Mouse (Mus musculus): Measurements from ENCODE around the gene Armc10.
"Not testable (repeated sequence)": the region's sequence is repeated elsewhere in the genome, so short reads cannot be mapped to it uniquely, and the experiment has no call there.

Armc10 gene

DNA sequence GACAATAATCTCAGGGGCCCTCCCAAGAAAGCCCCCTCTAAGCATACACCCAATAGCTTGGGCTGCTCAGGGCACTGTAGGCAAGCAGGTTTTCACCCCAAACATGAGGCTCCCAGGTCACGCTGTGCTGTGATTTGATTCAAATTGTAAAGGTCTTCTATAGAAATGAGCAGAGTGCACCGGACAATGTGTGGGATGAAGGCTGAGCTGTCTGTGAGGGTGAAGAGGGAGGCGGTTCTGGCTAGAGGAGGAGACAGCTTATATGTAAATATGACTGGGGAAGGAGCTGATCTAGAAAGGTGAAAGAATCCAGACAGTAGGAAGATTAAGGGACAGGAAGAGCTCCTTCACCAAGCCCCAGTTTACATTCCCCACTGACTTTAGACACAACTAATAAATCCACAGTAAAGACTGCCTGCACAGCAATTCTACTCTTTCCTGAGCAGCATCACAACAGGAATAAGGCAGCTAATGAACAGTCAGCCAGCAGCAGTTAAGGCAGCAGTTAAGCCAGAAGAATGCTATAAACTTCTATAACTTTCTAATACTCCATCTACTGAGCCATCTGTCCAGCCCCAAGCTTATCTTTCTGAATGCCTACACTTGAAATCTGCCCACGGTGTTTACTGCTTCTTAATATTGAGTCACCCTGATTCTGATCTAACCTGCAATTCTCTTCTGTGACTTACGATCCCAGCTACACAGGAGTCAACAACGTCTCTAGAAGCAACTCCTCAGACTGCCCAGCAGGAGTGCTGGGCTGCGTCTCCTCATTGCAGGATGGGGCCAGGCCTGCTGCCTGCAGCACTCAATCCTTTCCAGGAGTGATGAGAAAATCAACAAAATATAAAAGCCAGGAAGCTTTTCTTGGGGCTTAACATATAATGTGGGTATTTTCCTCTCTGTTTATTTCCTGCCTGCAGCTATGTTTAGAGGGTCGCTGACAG, 21.9 kb downstream of the Armc10 start:
- DNase-seq (ENCODE audit: low read depth): no peak

DNA sequence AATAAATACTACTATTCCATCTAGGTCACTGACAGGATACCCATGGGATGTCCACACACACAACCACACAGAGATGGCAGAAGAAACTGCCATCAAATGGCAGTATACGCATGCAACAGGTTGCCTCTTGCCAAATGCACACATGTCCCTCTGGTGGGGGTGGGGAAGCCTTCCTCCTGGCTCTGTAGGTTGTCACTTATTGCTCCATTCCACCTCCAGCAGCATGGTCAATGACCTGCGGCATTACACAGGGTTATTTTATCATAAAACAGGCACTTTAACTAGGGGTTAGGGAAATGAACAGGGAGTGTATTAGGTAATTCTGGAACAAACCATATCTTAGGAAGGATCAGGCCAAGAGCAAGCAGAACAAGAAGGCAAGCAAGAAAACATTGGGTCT, 23.7 kb downstream of the Armc10 start:
- DNase-seq (ENCODE audit: low read depth): no peak

DNA sequence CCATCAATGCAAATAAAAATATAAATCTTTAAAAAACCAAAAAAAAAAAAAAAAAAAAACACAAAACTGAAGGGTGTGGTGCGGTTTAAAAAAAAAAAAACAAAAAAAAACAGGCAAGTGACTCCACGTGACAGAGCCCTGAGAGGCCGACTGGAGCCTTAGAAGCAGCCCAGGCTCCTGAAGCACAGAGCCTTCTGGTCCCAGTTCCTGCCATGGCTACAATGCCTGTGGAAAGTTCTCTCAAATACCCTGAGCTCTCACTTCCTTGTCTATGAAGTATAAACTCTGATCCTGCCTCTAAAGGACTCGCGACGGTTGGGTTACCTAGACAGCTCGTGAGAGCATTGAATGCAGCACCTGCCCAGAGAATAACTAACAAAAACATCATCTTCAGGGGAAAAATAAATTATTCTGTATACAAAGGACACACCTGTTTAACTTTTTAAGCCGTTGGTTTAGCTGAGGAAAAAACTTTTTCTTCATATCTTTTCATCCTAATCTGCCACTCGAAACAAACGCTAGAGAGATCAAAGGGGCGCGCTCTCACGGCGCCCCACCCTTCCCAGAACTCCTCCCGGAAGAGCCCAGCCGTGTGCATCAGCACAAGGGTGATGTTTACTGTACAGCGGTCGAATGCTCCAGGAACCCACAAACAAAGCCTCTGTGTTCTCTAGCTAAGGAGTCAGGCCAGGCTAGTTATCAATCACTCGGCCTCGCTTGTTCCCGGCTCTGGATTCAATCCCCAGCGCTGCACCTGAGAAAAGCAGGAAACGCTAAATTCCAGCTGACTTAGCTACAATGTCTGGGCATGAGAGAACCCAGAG, 27.4 kb downstream of the Armc10 start:
- DNase-seq (ENCODE audit: low read depth): no peak

GRCm38 (mm10) chr5:21673742-21674141, 28.1 kb downstream of the Armc10 start:
- no peak for DNase-seq (ENCODE audit: low read depth)

DNA sequence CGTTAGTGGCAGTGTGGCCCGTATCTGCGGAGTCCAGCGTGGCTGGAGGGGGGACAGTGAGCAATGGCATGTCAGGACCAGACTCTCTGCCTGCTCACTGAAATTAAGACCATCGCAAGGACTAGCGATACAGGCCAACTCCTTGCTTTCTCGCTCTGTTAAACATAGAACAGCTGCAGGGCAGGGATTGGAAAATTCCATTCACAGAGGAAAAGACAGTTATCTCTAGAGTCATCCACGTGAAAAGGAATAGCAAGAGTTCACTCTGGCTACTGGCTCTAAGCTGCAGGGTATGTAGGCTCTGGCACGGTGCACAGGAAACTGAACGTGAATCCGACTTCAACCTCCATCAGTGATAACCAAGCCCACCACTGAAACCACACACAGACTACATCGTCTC, 29.4 kb downstream of the Armc10 start:
- DNase-seq (ENCODE audit: low read depth): no peak

DNA sequence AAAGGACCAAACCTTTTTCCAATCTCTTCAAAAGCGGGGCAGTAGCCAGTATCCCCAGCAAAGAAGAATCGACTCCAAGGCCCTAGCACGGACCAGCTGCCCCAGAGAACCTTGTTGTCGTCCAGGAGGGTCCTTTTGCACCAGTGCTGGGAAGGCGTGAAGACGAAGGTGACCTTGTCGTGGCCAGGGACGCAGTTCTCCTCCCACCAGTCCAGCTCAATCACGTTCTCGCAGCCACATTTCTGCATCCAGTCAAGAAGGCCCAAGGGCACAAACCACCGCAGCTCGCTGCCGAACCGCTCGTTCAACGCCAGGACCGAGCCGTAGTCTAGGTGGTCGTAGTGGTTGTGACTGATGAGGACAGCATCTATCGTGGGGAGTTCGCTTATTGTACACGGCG, 29.9 kb downstream of the Armc10 start:
- no peak for DNase-seq (ENCODE audit: low read depth)

- no peak for DNase-seq (ENCODE audit: low read depth)
These were observed 32.3 kb downstream of the Armc10 start for GRCm38 (mm10) chr5:21677939-21678338.

DNA sequence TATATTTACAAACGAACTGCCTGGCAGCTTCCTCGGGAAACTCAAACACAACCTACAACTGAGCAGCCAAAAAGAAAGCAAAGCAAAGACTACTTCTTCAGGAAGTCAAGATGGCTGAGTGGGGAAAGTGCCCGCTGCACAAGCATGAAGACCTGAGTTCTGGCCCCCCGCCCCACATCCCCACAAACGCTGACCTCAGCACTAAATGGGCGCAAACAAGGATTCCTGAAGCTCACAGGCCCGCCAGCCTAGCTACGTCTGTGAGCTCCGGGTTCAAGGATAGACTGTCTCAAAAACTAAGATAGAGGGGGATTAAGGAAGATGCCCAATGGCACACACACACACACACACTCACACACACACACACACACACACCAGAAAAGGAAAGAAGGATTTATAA, 32.8 kb downstream of the Armc10 start:
- DNase-seq (ENCODE audit: low read depth): no peak

DNA sequence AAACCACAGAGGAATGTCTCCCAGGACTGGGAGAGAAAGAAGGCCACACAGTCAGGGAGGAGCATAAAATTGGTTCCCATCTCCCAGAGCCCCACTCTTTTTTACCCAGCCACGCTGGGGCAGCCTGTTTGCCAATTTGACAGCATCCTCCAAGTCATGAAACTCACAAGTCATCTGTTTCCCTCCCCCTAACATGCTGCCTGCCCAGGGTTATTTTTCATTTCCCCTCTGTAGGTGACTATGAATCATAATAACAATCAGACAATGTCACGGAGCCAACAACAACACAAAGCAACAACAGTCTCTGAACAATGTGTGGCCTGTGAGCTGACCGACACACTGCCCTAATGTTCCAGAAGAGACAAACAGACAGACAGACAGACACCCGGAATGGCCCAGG, 34.4 kb downstream of the Armc10 start:
- no peak for DNase-seq (ENCODE audit: low read depth)

DNA sequence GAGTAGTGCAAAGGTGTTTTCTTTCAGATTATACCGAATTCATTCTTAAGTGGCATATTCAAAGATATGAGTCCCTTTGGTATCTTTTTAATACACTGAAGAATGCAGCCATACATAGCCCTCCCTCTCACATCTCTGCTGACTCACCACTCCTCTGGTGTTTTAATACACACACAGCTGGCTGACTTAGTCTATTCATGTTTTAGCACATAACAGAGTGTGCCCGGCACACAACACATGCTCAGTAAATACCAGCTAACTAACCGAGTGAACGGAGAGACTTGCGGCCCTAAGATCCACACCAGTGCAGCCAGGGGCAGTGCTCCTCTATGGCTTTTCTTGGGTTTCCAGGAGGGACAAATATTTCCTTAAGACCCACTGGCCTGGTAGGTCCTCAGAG, 35.3 kb downstream of the Armc10 start:
- no peak for DNase-seq (ENCODE audit: low read depth)

DNA sequence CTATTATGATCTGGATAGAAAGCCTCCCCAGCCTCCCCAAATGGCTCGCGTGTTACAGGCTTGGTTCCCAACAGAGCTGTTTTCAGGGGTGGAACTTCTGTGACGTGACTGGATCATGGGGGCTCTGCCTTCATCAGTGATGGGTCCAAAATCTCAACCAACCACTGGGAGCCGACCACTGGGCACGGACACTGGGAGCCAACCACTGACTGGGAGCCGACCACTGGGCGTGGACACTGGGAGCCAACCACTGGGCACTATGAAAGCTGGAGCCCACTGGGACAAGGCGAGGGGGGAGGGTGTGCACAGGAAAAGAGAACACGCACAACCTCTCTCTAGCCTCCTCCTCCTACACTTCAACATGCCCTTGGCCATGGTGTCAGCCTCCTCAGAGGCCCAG, 38.2 kb downstream of the Armc10 start:
- no peak for DNase-seq (ENCODE audit: low read depth)

GRCm38 (mm10) chr5:21685001-21685400, 39.4 kb downstream of the Armc10 start:
- no peak for DNase-seq (ENCODE audit: low read depth)

DNA sequence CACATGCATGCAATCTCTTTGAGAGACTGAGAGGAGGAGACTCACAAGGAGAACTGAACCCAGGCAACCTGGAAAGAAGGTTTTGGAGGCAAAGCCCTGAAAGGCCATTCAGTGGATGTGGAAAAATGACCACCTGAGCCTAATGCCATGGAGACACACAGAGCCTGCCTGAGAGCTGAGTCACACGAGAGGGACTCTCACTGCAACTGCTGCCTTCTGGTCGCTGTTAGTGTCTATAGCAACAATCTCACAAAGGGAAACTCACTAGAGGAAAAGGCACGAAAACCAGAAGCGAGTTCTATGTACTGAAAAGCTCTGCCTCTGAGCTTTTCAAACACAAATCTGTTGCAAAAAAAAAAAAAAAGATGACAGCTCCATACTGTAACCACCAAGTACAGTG, 41.4 kb downstream of the Armc10 start:
- no peak for DNase-seq (ENCODE audit: low read depth)

DNA sequence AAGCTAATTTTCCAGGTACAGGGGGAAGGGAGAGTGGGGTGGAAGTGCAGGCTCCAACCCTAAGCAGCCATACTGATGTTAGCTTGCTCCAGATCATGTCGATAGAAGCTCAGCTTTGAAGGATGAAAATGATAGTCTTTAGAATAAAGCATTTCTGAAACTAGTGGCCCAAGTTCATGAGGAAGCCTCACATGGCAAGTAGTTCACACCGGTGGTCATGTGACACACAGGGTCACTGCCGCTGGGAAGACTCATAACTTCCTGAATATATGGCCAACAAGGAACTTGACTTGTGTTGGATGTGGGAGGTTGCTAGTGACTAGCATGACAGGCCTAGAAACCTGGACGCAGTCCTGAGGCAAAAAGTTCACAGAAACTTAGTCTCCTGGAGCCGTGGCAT, 46.6 kb downstream of the Armc10 start:
- DNase-seq (ENCODE audit: low read depth): peak; percentile 28

DNA sequence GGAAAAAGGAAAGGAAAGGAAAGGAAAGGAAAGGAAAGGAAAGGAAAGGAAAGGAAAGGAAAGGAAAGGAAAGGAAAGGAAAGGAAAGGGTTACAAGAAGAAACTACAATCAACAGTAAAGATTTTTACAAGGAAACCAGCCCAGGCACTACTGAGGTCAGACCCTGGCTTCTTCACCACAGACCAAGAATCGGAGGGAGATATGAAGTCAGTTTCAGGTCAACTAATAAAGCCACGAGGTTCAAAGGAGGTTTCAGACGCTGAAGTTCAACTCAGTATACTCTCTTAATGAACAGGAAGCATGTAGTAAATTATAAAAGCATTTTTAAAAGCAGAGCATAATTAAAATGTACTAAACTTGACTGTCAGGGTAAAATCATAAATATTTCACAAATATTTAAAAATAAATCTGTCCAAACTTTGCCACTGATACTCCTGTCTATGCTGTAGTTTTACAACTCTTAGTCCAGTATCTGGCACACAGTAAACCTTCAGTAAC, 47.8 kb downstream of the Armc10 start:
- no peak for DNase-seq (ENCODE audit: low read depth)

DNA sequence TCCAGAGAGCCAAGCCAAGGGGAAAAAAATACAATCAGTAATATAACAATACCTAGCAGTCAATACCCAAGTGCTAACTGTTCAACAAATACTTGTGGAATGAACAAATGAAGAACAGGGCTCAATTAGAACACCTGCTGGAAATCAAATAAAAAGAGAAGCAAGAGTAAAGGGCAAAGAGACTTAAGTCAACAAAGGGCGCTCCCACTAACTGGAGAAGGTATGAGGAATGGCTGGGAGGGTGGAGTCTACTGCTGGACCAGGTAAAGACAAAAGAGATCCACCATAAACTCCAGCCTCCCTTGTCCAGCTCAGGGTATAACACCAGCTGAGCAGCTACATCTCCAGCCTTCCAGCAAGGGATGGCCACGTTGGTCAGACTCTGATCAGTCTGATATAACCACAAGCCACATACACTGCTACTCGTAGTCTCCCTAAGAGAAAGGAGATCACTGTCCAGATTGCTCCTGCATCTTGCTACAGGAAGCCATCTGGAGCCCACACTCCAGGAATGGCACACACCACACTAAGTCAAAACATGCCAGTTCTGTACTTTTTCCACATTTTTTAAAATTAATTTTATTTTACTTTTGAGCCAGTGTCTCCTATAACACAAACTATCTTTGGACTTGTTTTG, 49.4 kb downstream of the Armc10 start:
- DNase-seq (ENCODE audit: low read depth): peak; percentile 47

- DNase-seq (ENCODE audit: low read depth): not testable (repeated sequence)
These were observed 53.9 kb downstream of the Armc10 start for GRCm38 (mm10) chr5:21699555-21699954.

DNA sequence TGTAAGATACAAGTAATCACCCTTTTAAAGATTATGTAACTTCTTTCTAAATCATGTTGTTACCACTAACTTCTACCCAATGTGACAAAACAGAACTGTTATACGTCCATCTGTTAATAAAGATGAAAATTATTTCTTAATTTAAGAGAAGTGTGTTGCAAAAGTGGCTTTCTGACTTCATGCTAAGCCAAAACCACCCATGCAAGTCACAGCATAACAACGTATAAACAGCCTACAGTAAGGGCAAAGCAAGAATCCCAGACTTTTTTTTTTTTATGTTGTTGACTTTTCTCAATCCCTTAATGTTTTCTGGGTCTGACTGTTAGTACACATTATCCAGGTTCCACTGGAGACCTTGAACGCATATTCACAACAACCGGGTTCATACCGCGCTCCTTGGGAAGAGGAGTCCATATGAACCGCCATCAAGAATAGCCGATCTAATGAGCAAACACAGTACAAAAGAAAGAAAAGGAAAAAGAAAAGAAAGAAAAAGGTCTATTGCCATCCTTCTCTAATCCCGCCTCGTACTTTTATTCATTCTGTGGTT, 54.7 kb downstream of the Armc10 start:
- peak; percentile 32 for DNase-seq (ENCODE audit: low read depth)

DNA sequence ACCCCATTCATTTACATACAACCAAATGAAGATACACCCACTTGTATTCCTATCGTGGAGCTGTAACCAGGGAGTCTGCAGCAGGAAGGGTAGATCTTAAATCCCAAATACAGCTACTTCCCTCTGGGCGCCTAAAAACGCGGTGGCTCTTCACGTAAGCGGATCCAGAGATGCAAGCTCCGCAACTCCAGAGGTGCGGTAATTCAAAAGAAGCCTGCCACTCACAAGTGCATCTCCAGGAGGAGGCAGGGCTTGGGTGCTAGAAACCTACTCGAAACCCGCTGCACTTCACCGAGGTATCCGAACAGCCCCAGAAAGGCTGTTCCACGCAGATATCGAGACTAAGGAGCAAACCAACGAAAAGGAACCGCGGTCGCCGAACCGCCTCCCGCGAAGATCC, 55.3 kb downstream of the Armc10 start:
- no peak for DNase-seq (ENCODE audit: low read depth)

DNA sequence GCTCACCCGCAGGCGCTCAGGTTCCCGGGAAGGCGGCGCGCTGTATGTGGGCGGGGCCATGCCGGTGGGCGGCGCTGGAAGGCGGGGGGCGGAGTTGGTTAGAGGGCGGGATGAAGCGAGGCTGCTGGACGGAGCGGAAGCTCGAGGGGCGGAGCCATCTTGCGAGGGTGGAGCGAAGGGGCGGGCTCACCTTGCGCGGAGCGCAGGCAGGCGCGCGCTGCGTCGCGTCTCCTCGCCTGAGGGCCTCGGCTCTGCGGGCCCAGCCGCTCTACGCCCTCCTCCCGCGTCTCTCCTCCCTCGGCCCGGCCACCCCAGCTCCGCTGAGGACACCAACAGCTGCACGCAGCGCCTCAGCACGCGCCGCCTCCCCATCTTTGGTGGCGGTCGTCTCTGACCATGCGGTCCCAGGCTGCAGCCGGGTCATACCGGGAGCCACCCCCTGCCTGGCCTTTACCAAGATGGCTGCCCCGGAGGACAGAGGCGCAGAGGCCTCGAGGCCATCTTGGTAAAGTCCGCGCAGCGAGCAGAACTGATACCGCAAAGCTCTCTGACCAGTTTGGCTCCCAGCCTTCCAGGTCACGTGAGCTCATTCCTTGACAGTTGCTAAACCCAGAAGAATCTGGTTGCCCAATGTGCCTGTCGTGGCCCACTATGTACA, 55.9 kb downstream of the Armc10 start, which contains the start of gene Napepld:
Gene Napepld, minus strand, starts transcription at position 46 of the 658 bp plus-strand sequence.
- DNase-seq (ENCODE audit: low read depth): peak; percentile 97

GRCm38 (mm10) chr5:21702009-21702364, 56.4 kb downstream of the Armc10 start:
- no peak for DNase-seq (ENCODE audit: low read depth)
